Mouse (Mus musculus) kidney, adult 11 months (tissue): ENCODE results near the gene Exd2.

ENCODE experiments used
- DNase-seq: peaks from one replicate; pipeline ENCODE4 v3.0.0; 2022

Gene Exd2

GRCm38 (mm10) chr12:80498356-80498755 lies 35.5 kb downstream of the Exd2 start:
- no peak for DNase-seq

- DNase-seq, result no peak
These were observed 37.6 kb downstream of the Exd2 start for GRCm38 (mm10) chr12:80500506-80500905.

- no peak for DNase-seq
These were observed 41.8 kb downstream of the Exd2 start for GRCm38 (mm10) chr12:80504718-80505117.

- peak; percentile 28 for DNase-seq
These were observed 44.3 kb downstream of the Exd2 start for GRCm38 (mm10) chr12:80507041-80507745.

GRCm38 (mm10) chr12:80517977-80518376 lies 55.1 kb downstream of the Exd2 start, which contains the start of gene Galnt16:
TSS of gene Galnt16 (plus strand) at chr12:80518277.
- DNase-seq, result no peak

- no peak for DNase-seq
These were observed 55.5 kb downstream of the Exd2 start for GRCm38 (mm10) chr12:80518393-80518756.

GRCm38 (mm10) chr12:80518757-80519620 lies 56.1 kb downstream of the Exd2 start:
- no peak for DNase-seq

- DNase-seq, result no peak
These were observed 56.9 kb downstream of the Exd2 start for GRCm38 (mm10) chr12:80519621-80520332.

GRCm38 (mm10) chr12:80522006-80522405 lies 59.1 kb downstream of the Exd2 start:
- DNase-seq, result no peak

- no peak for DNase-seq
These were observed 61.5 kb downstream of the Exd2 start for GRCm38 (mm10) chr12:80524276-80524921.

- DNase-seq, result no peak
These were observed 62.6 kb downstream of the Exd2 start for GRCm38 (mm10) chr12:80525513-80525912.

- no peak for DNase-seq
These were observed 63.6 kb downstream of the Exd2 start for GRCm38 (mm10) chr12:80526511-80526910.

GRCm38 (mm10) chr12:80527727-80528389 lies 65.0 kb downstream of the Exd2 start:
- DNase-seq, result no peak

- DNase-seq, result no peak
These were observed 67.2 kb downstream of the Exd2 start for GRCm38 (mm10) chr12:80530052-80530451.

GRCm38 (mm10) chr12:80530630-80531029 lies 67.7 kb downstream of the Exd2 start:
- no peak for DNase-seq

GRCm38 (mm10) chr12:80531585-80531984 lies 68.7 kb downstream of the Exd2 start:
- no peak for DNase-seq

GRCm38 (mm10) chr12:80533876-80534275 lies 71.0 kb downstream of the Exd2 start:
- peak; percentile 62 for DNase-seq

- no peak for DNase-seq
These were observed 74.4 kb downstream of the Exd2 start for GRCm38 (mm10) chr12:80537313-80537712.

GRCm38 (mm10) chr12:80538311-80538710 lies 75.4 kb downstream of the Exd2 start:
- no peak for DNase-seq

GRCm38 (mm10) chr12:80545310-80545709 lies 82.4 kb downstream of the Exd2 start:
- no peak for DNase-seq

- no peak for DNase-seq
These were observed 86.8 kb downstream of the Exd2 start for GRCm38 (mm10) chr12:80549646-80550045.
